Mouse (Mus musculus): Measurements from ENCODE around the gene Bloc1s1. TPM values are rescaled to one million over a fixed set of nuclear protein-coding genes. Genes with fewer than 3 reads are reported as not detected.

Bloc1s1 gene
- polyA plus RNA-seq, 1 experiment from 2014 or later, result 196 TPM

- no peak for DNase-seq (ENCODE audit: low spot score)
- 86% methylated on average over 7 of the region's 7 CpGs for WGBS
- Histone ChIP-seq H3K27ac (replicated peaks; ENCODE audit: low read depth, low read length) (no peak overlapping the region), H3K4me2 (ENCODE audit: low read depth, low read length) (no peak overlapping the region), H3K36me3 (replicated peaks; ENCODE audit: control insufficient read depth, insufficient read depth, low read depth, low read length) (no peaks in the 10 kb centered on the region; the same call in none of the 2 replicates), H3K4me1 (ENCODE audit: control insufficient read depth, insufficient read depth, low read length) (no peaks in the 10 kb centered on the region; the same call in 1 of the 2 replicates), H3K4me3 (ENCODE audit: low read depth, low read length) (no peak overlapping the region), H3K27me3 (ENCODE audit: control insufficient read depth, insufficient read depth, low read length) (no peaks in the 10 kb centered on the region), H3K9me3 (replicated peaks; ENCODE audit: control insufficient read depth, low read length) (no peaks in the 10 kb centered on the region), H3K9ac (replicated peaks; ENCODE audit: low read length) (no peak overlapping the region)
- ATAC-seq (replicated peaks; ENCODE audit: insufficient number of reproducible peaks, low FRiP score, low TSS enrichment, low read depth), result no peak
These were observed 5.6 kb downstream of the Bloc1s1 start for GRCm38 (mm10) chr10:128918246-128918645.

- no peak overlapping the region for H3K27ac ChIP-seq (replicated peaks; ENCODE audit: low read depth, low read length)
- whole genome bisulfite sequencing, result 90% methylated on average over 6 of the region's 6 CpGs
- DNase-seq (ENCODE audit: low spot score), result no peak
- no peaks in the 10 kb centered on the region; the same call in none of the 2 replicates for H3K36me3 ChIP-seq (replicated peaks; ENCODE audit: control insufficient read depth, insufficient read depth, low read depth, low read length)
- no peaks in the 10 kb centered on the region for H3K27me3 ChIP-seq (ENCODE audit: control insufficient read depth, insufficient read depth, low read length)
- ATAC-seq (replicated peaks; ENCODE audit: insufficient number of reproducible peaks, low FRiP score, low TSS enrichment, low read depth), result no peak
- no peak overlapping the region for H3K9ac ChIP-seq (replicated peaks; ENCODE audit: low read length)
- no peaks in the 10 kb centered on the region; the same call in 1 of the 2 replicates for H3K4me1 ChIP-seq (ENCODE audit: control insufficient read depth, insufficient read depth, low read length)
- H3K4me2 ChIP-seq (ENCODE audit: low read depth, low read length), result no peak overlapping the region
- no peaks in the 10 kb centered on the region for H3K9me3 ChIP-seq (replicated peaks; ENCODE audit: control insufficient read depth, low read length)
- H3K4me3 ChIP-seq (ENCODE audit: low read depth, low read length), result no peak overlapping the region
These were observed 6.4 kb downstream of the Bloc1s1 start for GRCm38 (mm10) chr10:128917400-128917799.

GRCm38 (mm10) chr10:128916665-128917064, 7.2 kb downstream of the Bloc1s1 start:
- ATAC-seq (replicated peaks; ENCODE audit: insufficient number of reproducible peaks, low FRiP score, low TSS enrichment, low read depth) (no peak), DNase-seq (ENCODE audit: low spot score) (no peak)
- Histone ChIP-seq H3K4me1 (ENCODE audit: control insufficient read depth, insufficient read depth, low read length) (no peaks in the 10 kb centered on the region; the same call in 1 of the 2 replicates), H3K9me3 (replicated peaks; ENCODE audit: control insufficient read depth, low read length) (no peaks in the 10 kb centered on the region), H3K4me2 (ENCODE audit: low read depth, low read length) (no peak overlapping the region), H3K27me3 (ENCODE audit: control insufficient read depth, insufficient read depth, low read length) (no peaks in the 10 kb centered on the region), H3K36me3 (replicated peaks; ENCODE audit: control insufficient read depth, insufficient read depth, low read depth, low read length) (no peaks in the 10 kb centered on the region; the same call in none of the 2 replicates), H3K27ac (replicated peaks; ENCODE audit: low read depth, low read length) (no peak overlapping the region), H3K9ac (replicated peaks; ENCODE audit: low read length) (no peak overlapping the region), H3K4me3 (ENCODE audit: low read depth, low read length) (no peak overlapping the region)
- 89% methylated on average over 3 of the region's 3 CpGs for WGBS

- no peaks in the 10 kb centered on the region for H3K27me3 ChIP-seq (ENCODE audit: control insufficient read depth, insufficient read depth, low read length)
- DNase-seq (ENCODE audit: low spot score), result no peak
- no peak overlapping the region for H3K27ac ChIP-seq (replicated peaks; ENCODE audit: low read depth, low read length)
- 91% methylated on average over 2 of the region's 2 CpGs for WGBS
- H3K9me3 ChIP-seq (replicated peaks; ENCODE audit: control insufficient read depth, low read length), result no peaks in the 10 kb centered on the region
- ATAC-seq (replicated peaks; ENCODE audit: insufficient number of reproducible peaks, low FRiP score, low TSS enrichment, low read depth), result no peak
- no peak overlapping the region for H3K4me2 ChIP-seq (ENCODE audit: low read depth, low read length)
- no peaks in the 10 kb centered on the region; the same call in none of the 2 replicates for H3K36me3 ChIP-seq (replicated peaks; ENCODE audit: control insufficient read depth, insufficient read depth, low read depth, low read length)
- no peak overlapping the region for H3K9ac ChIP-seq (replicated peaks; ENCODE audit: low read length)
- H3K4me3 ChIP-seq (ENCODE audit: low read depth, low read length), result no peak overlapping the region
- no peaks in the 10 kb centered on the region for H3K4me1 ChIP-seq (ENCODE audit: control insufficient read depth, insufficient read depth, low read length)
These were observed 8.3 kb downstream of the Bloc1s1 start for GRCm38 (mm10) chr10:128915550-128915949.

- no peak for ATAC-seq (replicated peaks; ENCODE audit: insufficient number of reproducible peaks, low FRiP score, low TSS enrichment, low read depth)
- Histone ChIP-seq H3K4me1 (ENCODE audit: control insufficient read depth, insufficient read depth, low read length) (no peaks in the 10 kb centered on the region), H3K27me3 (ENCODE audit: control insufficient read depth, insufficient read depth, low read length) (no peaks in the 10 kb centered on the region), H3K9ac (replicated peaks; ENCODE audit: low read length) (no peak overlapping the region), H3K27ac (replicated peaks; ENCODE audit: low read depth, low read length) (no peak overlapping the region), H3K9me3 (replicated peaks; ENCODE audit: control insufficient read depth, low read length) (no peaks in the 10 kb centered on the region), H3K36me3 (replicated peaks; ENCODE audit: control insufficient read depth, insufficient read depth, low read depth, low read length) (no peaks in the 10 kb centered on the region; the same call in none of the 2 replicates), H3K4me3 (ENCODE audit: low read depth, low read length) (no peak overlapping the region), H3K4me2 (ENCODE audit: low read depth, low read length) (no peak overlapping the region)
- DNase-seq (ENCODE audit: low spot score), result no peak
- WGBS, result 88% methylated on average over 12 of the region's 12 CpGs
These were observed 10.1 kb downstream of the Bloc1s1 start for GRCm38 (mm10) chr10:128913696-128914095.

- H3K9ac ChIP-seq (replicated peaks; ENCODE audit: low read length), result no peak overlapping the region
- H3K9me3 ChIP-seq (replicated peaks; ENCODE audit: control insufficient read depth, low read length), result no peaks in the 10 kb centered on the region
- H3K4me2 ChIP-seq (ENCODE audit: low read depth, low read length), result no peak overlapping the region
- H3K27ac ChIP-seq (replicated peaks; ENCODE audit: low read depth, low read length), result no peak overlapping the region
- 8% methylated on average over 5 of the region's 5 CpGs for WGBS
- ATAC-seq (replicated peaks; ENCODE audit: insufficient number of reproducible peaks, low FRiP score, low TSS enrichment, low read depth) (no peak), DNase-seq (ENCODE audit: low spot score) (peak; percentile 96)
- no peak overlapping the region for H3K4me3 ChIP-seq (ENCODE audit: low read depth, low read length)
- no peaks in the 10 kb centered on the region for H3K4me1 ChIP-seq (ENCODE audit: control insufficient read depth, insufficient read depth, low read length)
- H3K36me3 ChIP-seq (replicated peaks; ENCODE audit: control insufficient read depth, insufficient read depth, low read depth, low read length), result no peaks in the 10 kb centered on the region; the same call in 1 of the 2 replicates
- H3K27me3 ChIP-seq (ENCODE audit: control insufficient read depth, insufficient read depth, low read length), result no peaks in the 10 kb centered on the region
These were observed 10.6 kb downstream of the Bloc1s1 start for GRCm38 (mm10) chr10:128913219-128913618.

- Histone ChIP-seq H3K27ac (replicated peaks; ENCODE audit: low read depth, low read length) (no peak overlapping the region), H3K4me1 (ENCODE audit: control insufficient read depth, insufficient read depth, low read length) (no peaks in the 10 kb centered on the region), H3K9me3 (replicated peaks; ENCODE audit: control insufficient read depth, low read length) (no peaks in the 10 kb centered on the region), H3K27me3 (ENCODE audit: control insufficient read depth, insufficient read depth, low read length) (no peaks in the 10 kb centered on the region), H3K4me2 (ENCODE audit: low read depth, low read length) (no peak overlapping the region), H3K4me3 (ENCODE audit: low read depth, low read length) (no peak overlapping the region), H3K36me3 (replicated peaks; ENCODE audit: control insufficient read depth, insufficient read depth, low read depth, low read length) (no peaks in the 10 kb centered on the region; the same call in 1 of the 2 replicates), H3K9ac (replicated peaks; ENCODE audit: low read length) (no peak overlapping the region)
- ATAC-seq (replicated peaks; ENCODE audit: insufficient number of reproducible peaks, low FRiP score, low TSS enrichment, low read depth) (no peak), DNase-seq (ENCODE audit: low spot score) (no peak)
- WGBS, result 79% methylated on average over 4 of the region's 4 CpGs
These were observed 11.0 kb downstream of the Bloc1s1 start for GRCm38 (mm10) chr10:128912791-128913190.

- H3K27ac ChIP-seq (replicated peaks; ENCODE audit: low read depth, low read length), result no peak overlapping the region
- WGBS, result 86% methylated on average over 4 of the region's 4 CpGs
- ATAC-seq (replicated peaks; ENCODE audit: insufficient number of reproducible peaks, low FRiP score, low TSS enrichment, low read depth) (no peak), DNase-seq (ENCODE audit: low spot score) (no peak)
- H3K4me2 ChIP-seq (ENCODE audit: low read depth, low read length), result no peak overlapping the region
- no peak overlapping the region for H3K4me3 ChIP-seq (ENCODE audit: low read depth, low read length)
- no peaks in the 10 kb centered on the region for H3K27me3 ChIP-seq (ENCODE audit: control insufficient read depth, insufficient read depth, low read length)
- H3K9me3 ChIP-seq (replicated peaks; ENCODE audit: control insufficient read depth, low read length), result no peaks in the 10 kb centered on the region
- no peaks in the 10 kb centered on the region for H3K4me1 ChIP-seq (ENCODE audit: control insufficient read depth, insufficient read depth, low read length)
- H3K9ac ChIP-seq (replicated peaks; ENCODE audit: low read length), result no peak overlapping the region
- H3K36me3 ChIP-seq (replicated peaks; ENCODE audit: control insufficient read depth, insufficient read depth, low read depth, low read length), result no peaks in the 10 kb centered on the region; the same call in 1 of the 2 replicates
These were observed 11.6 kb downstream of the Bloc1s1 start for GRCm38 (mm10) chr10:128912268-128912667.
